Mouse (Mus musculus): Measurements from ENCODE around the gene Rasgef1a. TPM values are rescaled to one million over a fixed set of nuclear protein-coding genes. Genes with fewer than 3 reads are reported as not detected.

The Rasgef1a gene
- polyA plus RNA-seq, 1 experiment = 0.30 TPM

- H3K9me3 ChIP-seq = no peaks in the 10 kb centered on the region
- no peak overlapping the region for H3K4me3 ChIP-seq (replicated peaks)
- H3K36me3 ChIP-seq (replicated peaks; ENCODE audit: low read length) = no peaks in the 10 kb centered on the region
- peaks cover 4% of the 10 kb centered on the region; the same call in 1 of the 2 replicates for H3K4me1 ChIP-seq
- no peak for TF ChIP-seq FLI1 (IDR thresholded peaks at IDR 0.05; ENCODE audit: low read length)
- TF ChIP-seq GATA1 (IDR thresholded peaks at IDR 0.05; ENCODE audit: borderline replicate concordance, low read length) = no peak
- H3K27me3 ChIP-seq (replicated peaks) = peaks cover 43% of the 10 kb centered on the region
These were observed 3.9 kb upstream of the Rasgef1a start for GRCm38 (mm10) chr6:118007302-118007701.

GRCm38 (mm10) chr6:118007843-118008539 is 3.2 kb upstream of the Rasgef1a start:
- TF ChIP-seq FLI1 (IDR thresholded peaks at IDR 0.05; ENCODE audit: low read length) (no peak), GATA1 (IDR thresholded peaks at IDR 0.05; ENCODE audit: borderline replicate concordance, low read length) (no peak)
- peaks cover 4% of the 10 kb centered on the region; the same call in 1 of the 2 replicates for H3K4me1 ChIP-seq
- H3K9me3 ChIP-seq = no peaks in the 10 kb centered on the region
- H3K36me3 ChIP-seq (replicated peaks; ENCODE audit: low read length) = no peaks in the 10 kb centered on the region
- peaks cover 49% of the 10 kb centered on the region for H3K27me3 ChIP-seq (replicated peaks)
- H3K4me3 ChIP-seq (replicated peaks) = no peak overlapping the region

- TF ChIP-seq FLI1 (IDR thresholded peaks at IDR 0.05; ENCODE audit: low read length) (no peak), GATA1 (IDR thresholded peaks at IDR 0.05; ENCODE audit: borderline replicate concordance, low read length) (no peak)
- peaks cover 68% of the 10 kb centered on the region for H3K27me3 ChIP-seq (replicated peaks)
- no peaks in the 10 kb centered on the region for H3K36me3 ChIP-seq (replicated peaks; ENCODE audit: low read length)
- peaks cover 4% of the 10 kb centered on the region; the same call in 1 of the 2 replicates for H3K4me1 ChIP-seq
- no peak overlapping the region for H3K4me3 ChIP-seq (replicated peaks)
- H3K9me3 ChIP-seq = no peaks in the 10 kb centered on the region
These were observed 982 bp upstream of the Rasgef1a start for GRCm38 (mm10) chr6:118010256-118010655.

GRCm38 (mm10) chr6:118011616-118012316 is 528 bp downstream of the Rasgef1a start:
- peaks cover 4% of the 10 kb centered on the region; the same call in 1 of the 2 replicates for H3K4me1 ChIP-seq
- H3K9me3 ChIP-seq = no peaks in the 10 kb centered on the region
- no peaks in the 10 kb centered on the region for H3K36me3 ChIP-seq (replicated peaks; ENCODE audit: low read length)
- peaks cover 71% of the 10 kb centered on the region for H3K27me3 ChIP-seq (replicated peaks)
- no peak overlapping the region for H3K4me3 ChIP-seq (replicated peaks)
- TF ChIP-seq FLI1 (IDR thresholded peaks at IDR 0.05; ENCODE audit: low read length) = no peak
- no peak for TF ChIP-seq GATA1 (IDR thresholded peaks at IDR 0.05; ENCODE audit: borderline replicate concordance, low read length)

DNA sequence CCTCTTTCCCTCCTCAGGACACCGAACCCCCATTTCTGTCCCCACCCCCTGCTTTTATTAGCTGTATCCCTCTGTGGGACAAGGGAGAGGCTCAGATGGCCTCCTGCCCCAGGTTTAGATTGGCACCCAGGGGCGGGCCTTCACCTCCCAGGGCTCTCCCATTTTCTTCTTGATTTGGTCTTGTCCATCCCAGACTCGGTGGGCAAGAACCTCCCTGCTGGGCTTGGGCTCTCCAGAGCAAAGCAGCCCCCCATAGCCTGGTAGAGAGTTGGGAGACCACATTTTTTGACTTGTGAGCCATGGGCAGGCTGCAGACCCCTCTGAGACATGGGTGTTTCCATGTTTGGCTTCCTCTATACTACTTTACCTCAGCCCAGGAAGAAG is 1.1 kb downstream of the Rasgef1a start:
- peaks cover 76% of the 10 kb centered on the region for H3K27me3 ChIP-seq (replicated peaks)
- no peak for TF ChIP-seq FLI1 (IDR thresholded peaks at IDR 0.05; ENCODE audit: low read length)
- TF ChIP-seq GATA1 (IDR thresholded peaks at IDR 0.05; ENCODE audit: borderline replicate concordance, low read length) = no peak

DNA sequence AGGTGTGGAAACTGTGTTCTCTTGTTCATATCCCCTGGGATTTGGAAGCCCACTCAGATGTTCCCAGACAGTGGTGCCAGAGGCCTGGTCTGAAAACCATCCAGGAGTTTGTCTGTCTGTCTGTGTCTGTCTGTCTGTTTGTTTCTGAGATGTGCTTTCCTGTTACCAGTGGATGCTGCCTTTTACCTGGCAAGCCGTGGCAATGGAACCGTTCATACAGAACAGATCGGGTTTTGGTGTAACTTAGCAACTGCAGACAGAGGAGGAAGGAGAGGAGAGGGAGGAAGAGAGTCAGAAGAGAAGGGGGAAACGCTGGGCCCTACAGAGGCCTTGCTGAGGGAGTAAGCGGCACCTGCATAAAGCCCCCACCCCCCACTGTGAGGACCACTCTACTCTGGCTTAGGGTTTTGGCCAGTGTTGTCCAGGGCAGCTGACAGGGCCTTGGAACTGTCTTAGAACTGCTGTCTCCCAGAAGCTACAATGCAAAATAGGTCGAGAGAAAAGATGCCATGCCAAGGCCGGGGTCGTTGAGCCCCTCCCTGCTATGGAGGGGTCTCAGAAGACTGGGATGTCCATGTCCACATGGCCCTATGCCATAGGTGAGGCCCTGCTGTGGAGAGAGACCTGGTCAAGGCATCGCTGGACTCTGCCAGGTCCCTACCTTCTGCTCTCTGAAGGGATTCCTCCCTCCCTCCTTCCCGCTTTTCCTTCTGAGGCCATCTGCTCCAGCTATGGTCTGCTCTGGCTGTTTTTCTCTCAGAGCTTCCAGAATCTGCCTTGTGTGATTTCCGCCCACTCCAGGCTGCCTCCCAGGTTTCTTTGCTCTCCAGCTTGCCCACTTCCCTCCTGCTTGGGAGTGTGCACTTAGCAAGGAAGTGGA is 2.0 kb downstream of the Rasgef1a start:
- TF ChIP-seq FLI1 (IDR thresholded peaks at IDR 0.05; ENCODE audit: low read length) (no peak), GATA1 (IDR thresholded peaks at IDR 0.05; ENCODE audit: borderline replicate concordance, low read length) (no peak)
- Histone ChIP-seq H3K4me3 (replicated peaks) (no peak overlapping the region), H3K4me1 (peaks cover 4% of the 10 kb centered on the region; the same call in 1 of the 2 replicates), H3K36me3 (replicated peaks; ENCODE audit: low read length) (no peaks in the 10 kb centered on the region), H3K27me3 (replicated peaks) (peaks cover 81% of the 10 kb centered on the region), H3K9me3 (no peaks in the 10 kb centered on the region)

More for the DNA sequence above, 1.1 kb downstream of the Rasgef1a start:
- Histone ChIP-seq H3K4me1 (peaks cover 4% of the 10 kb centered on the region; the same call in 1 of the 2 replicates), H3K4me3 (replicated peaks) (no peak overlapping the region), H3K9me3 (no peaks in the 10 kb centered on the region), H3K36me3 (replicated peaks; ENCODE audit: low read length) (no peaks in the 10 kb centered on the region)

GRCm38 (mm10) chr6:118014881-118015280 is 3.6 kb downstream of the Rasgef1a start:
- Histone ChIP-seq H3K27me3 (replicated peaks) (peaks cover 89% of the 10 kb centered on the region), H3K36me3 (replicated peaks; ENCODE audit: low read length) (no peaks in the 10 kb centered on the region), H3K9me3 (no peaks in the 10 kb centered on the region), H3K4me1 (peaks cover 4% of the 10 kb centered on the region; the same call in 1 of the 2 replicates), H3K4me3 (replicated peaks) (no peak overlapping the region)
- TF ChIP-seq FLI1 (IDR thresholded peaks at IDR 0.05; ENCODE audit: low read length) = no peak

DNA sequence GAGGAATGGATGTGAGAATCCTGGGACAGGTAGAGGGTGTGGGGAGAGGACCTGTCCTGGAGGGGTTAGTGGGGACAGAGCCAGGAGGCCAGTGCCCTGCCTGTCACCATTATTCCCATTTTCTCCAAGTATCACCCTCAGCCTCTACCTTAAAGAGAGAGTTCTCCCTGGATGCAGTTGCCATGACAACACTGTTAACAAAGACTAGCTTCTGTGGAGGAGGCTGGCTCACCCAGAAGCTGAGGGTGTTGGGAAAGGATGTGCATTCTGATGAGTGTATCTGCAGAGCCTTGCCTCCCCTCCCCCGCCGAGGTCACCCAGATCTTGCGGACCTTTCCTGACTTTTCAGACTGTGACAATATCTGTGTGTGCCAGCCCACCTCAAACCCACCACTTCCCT is 4.7 kb downstream of the Rasgef1a start:
- peaks cover 82% of the 10 kb centered on the region for H3K27me3 ChIP-seq (replicated peaks)

GRCm38 (mm10) chr6:118018666-118019065 is 7.4 kb downstream of the Rasgef1a start:
- no peak for TF ChIP-seq FLI1 (IDR thresholded peaks at IDR 0.05; ENCODE audit: low read length)
- TF ChIP-seq GATA1 (IDR thresholded peaks at IDR 0.05; ENCODE audit: borderline replicate concordance, low read length) = no peak
- Histone ChIP-seq H3K4me3 (replicated peaks) (no peak overlapping the region), H3K9me3 (no peaks in the 10 kb centered on the region), H3K27me3 (replicated peaks) (peaks cover 66% of the 10 kb centered on the region), H3K36me3 (replicated peaks; ENCODE audit: low read length) (no peaks in the 10 kb centered on the region), H3K4me1 (no peaks in the 10 kb centered on the region)

More for the DNA sequence above, 4.7 kb downstream of the Rasgef1a start:
- Histone ChIP-seq H3K9me3 (no peaks in the 10 kb centered on the region), H3K36me3 (replicated peaks; ENCODE audit: low read length) (no peaks in the 10 kb centered on the region), H3K4me1 (peaks cover 4% of the 10 kb centered on the region; the same call in 1 of the 2 replicates), H3K4me3 (replicated peaks) (no peak overlapping the region)
- TF ChIP-seq GATA1 (IDR thresholded peaks at IDR 0.05; ENCODE audit: borderline replicate concordance, low read length) (no peak), FLI1 (IDR thresholded peaks at IDR 0.05; ENCODE audit: low read length) (no peak)
